Mouse (Mus musculus) c-Kit-negative CD71-positive TER-119-positive erythroid progenitor cells, embryonic 14.5 days (primary cell): ENCODE data around the gene Cyth2.

ENCODE experiments used
- DNase-seq: peaks from one replicate; pipeline ENCODE4 v3.0.0-alpha.2; 2013; ENCODE audit warnings: low read depth, low spot score

Cyth2 gene

GRCm38 (mm10) chr7:45786136-45786578 lies 28.2 kb downstream of the Cyth2 start:
- DNase-seq = no peak

GRCm38 (mm10) chr7:45785388-45786135 lies 28.8 kb downstream of the Cyth2 start:
- no peak for DNase-seq

- no peak for DNase-seq
Observed at GRCm38 (mm10) chr7:45784524-45785372, 29.6 kb downstream of the Cyth2 start, which contains the start of gene Sult2b1. Gene Sult2b1, minus strand, starts transcription at chr7:45784669.

GRCm38 (mm10) chr7:45783511-45784091 lies 30.8 kb downstream of the Cyth2 start, which contains the start of gene Lmtk3:
Gene Lmtk3, plus strand, starts transcription at chr7:45783738.
- no peak for DNase-seq

GRCm38 (mm10) chr7:45782271-45782670 lies 32.1 kb downstream of the Cyth2 start:
- DNase-seq = no peak

GRCm38 (mm10) chr7:45779081-45779641 lies 35.2 kb downstream of the Cyth2 start:
- no peak for DNase-seq

GRCm38 (mm10) chr7:45775237-45775636 lies 39.1 kb downstream of the Cyth2 start:
- no peak for DNase-seq

GRCm38 (mm10) chr7:45771101-45771500 lies 43.3 kb downstream of the Cyth2 start:
- DNase-seq = no peak

- no peak for DNase-seq
Observed at GRCm38 (mm10) chr7:45770427-45771082, 43.8 kb downstream of the Cyth2 start.

- no peak for DNase-seq
Observed at GRCm38 (mm10) chr7:45767500-45767899, 46.9 kb downstream of the Cyth2 start.

GRCm38 (mm10) chr7:45766764-45767163 lies 47.6 kb downstream of the Cyth2 start:
- DNase-seq = no peak

GRCm38 (mm10) chr7:45765995-45766394 lies 48.4 kb downstream of the Cyth2 start:
- DNase-seq = no peak

GRCm38 (mm10) chr7:45760151-45760550 lies 54.2 kb downstream of the Cyth2 start:
- no peak for DNase-seq

GRCm38 (mm10) chr7:45759400-45759799 lies 55.0 kb downstream of the Cyth2 start:
- DNase-seq = no peak
